Comparison of ENCODE assay signal across 43 mouse cellular contexts in genomic region chr1:170875676-170876075, GRCm38 (mm10). TPM values are rescaled to one million over a fixed set of nuclear protein-coding genes. Genes with fewer than 3 reads are reported as not detected.
"Had no signal": no experiment of that assay in that cellular context is flagged by ENCODE, and none has a peak within 500 bp of the region (broad histone marks: within the 10 kb centered on the region; RNA-seq: fewer than 3 reads in every experiment).

No protein-coding gene starts in this region.

- H3K9ac ChIP-seq: limb, embryonic 12.5 days; limb, embryonic 13.5 days; limb, embryonic 15.5 days; liver, embryonic 12.5 days; liver, embryonic 13.5 days; liver, embryonic 14.5 days; liver, embryonic 15.5 days; liver, postnatal 0 days; lung, embryonic 14.5 days; lung, embryonic 15.5 days; midbrain, embryonic 12.5 days; midbrain, embryonic 13.5 days; midbrain, embryonic 15.5 days; neural tube, embryonic 12.5 days; neural tube, embryonic 13.5 days had no signal

- H3K27me3 ChIP-seq: limb, embryonic 12.5 days; limb, embryonic 13.5 days; limb, embryonic 15.5 days; liver, embryonic 12.5 days; liver, embryonic 13.5 days; liver, embryonic 15.5 days; lung, embryonic 15.5 days; megakaryocyte, embryonic 14.5 days; midbrain, embryonic 12.5 days; midbrain, embryonic 13.5 days; midbrain, embryonic 15.5 days; neural tube, embryonic 12.5 days; neural tube, embryonic 13.5 days had no signal

- H3K9me3 ChIP-seq: limb, embryonic 10.5 days; limb, embryonic 12.5 days; limb, embryonic 13.5 days; limb, embryonic 15.5 days; liver, embryonic 12.5 days; liver, embryonic 13.5 days; liver, embryonic 15.5 days; lung, embryonic 15.5 days; megakaryocyte, embryonic 14.5 days; midbrain, embryonic 10.5 days; midbrain, embryonic 12.5 days; midbrain, embryonic 13.5 days; midbrain, embryonic 15.5 days; neural tube, embryonic 12.5 days; neural tube, embryonic 13.5 days had no signal

- H3K4me2 ChIP-seq: limb, embryonic 12.5 days; limb, embryonic 13.5 days; limb, embryonic 15.5 days; liver, embryonic 11.5 days; liver, embryonic 12.5 days; liver, embryonic 13.5 days; liver, embryonic 15.5 days; lung, embryonic 14.5 days; lung, embryonic 15.5 days; midbrain, embryonic 11.5 days; midbrain, embryonic 12.5 days; midbrain, embryonic 13.5 days; midbrain, embryonic 15.5 days; neural tube, embryonic 12.5 days; neural tube, embryonic 13.5 days had no signal

- H3K4me3 ChIP-seq: limb, embryonic 10.5 days; limb, embryonic 12.5 days; limb, embryonic 13.5 days; limb, embryonic 15.5 days; liver, embryonic 12.5 days; liver, embryonic 13.5 days; liver, embryonic 15.5 days; lung, embryonic 15.5 days; megakaryocyte, embryonic 14.5 days; midbrain, embryonic 10.5 days; midbrain, embryonic 12.5 days; midbrain, embryonic 13.5 days; midbrain, embryonic 15.5 days; myocyte; neural tube, embryonic 12.5 days; neural tube, embryonic 13.5 days had no signal

- H3K4me1 ChIP-seq: limb, embryonic 10.5 days; limb, embryonic 12.5 days; limb, embryonic 13.5 days; limb, embryonic 15.5 days; lung, embryonic 15.5 days; midbrain, embryonic 10.5 days; midbrain, embryonic 12.5 days; midbrain, embryonic 13.5 days; midbrain, embryonic 15.5 days; neural tube, embryonic 12.5 days; neural tube, embryonic 13.5 days had no signal

- H3K27ac ChIP-seq: limb, embryonic 10.5 days; limb, embryonic 12.5 days; limb, embryonic 13.5 days; limb, embryonic 15.5 days; liver, embryonic 12.5 days; liver, embryonic 13.5 days; liver, embryonic 14.5 days; liver, embryonic 15.5 days; lung, embryonic 15.5 days; macrophage; midbrain, embryonic 10.5 days; midbrain, embryonic 12.5 days; midbrain, embryonic 13.5 days; midbrain, embryonic 15.5 days; neural tube, embryonic 12.5 days; neural tube, embryonic 13.5 days had no signal

- DNase-seq: left cerebral cortex, postnatal 4 days; liver; liver, embryonic 13.5 days; liver, postnatal 0 days; lung, adult 18-20 months; lung, adult 2 months; lung, embryonic 14.5 days; lung, postnatal 10 days; lung, postnatal 14 days; lung, postnatal 36 days; lung, postnatal 4 days; midbrain, embryonic 14.5 days had no signal

- ATAC-seq: liver, embryonic 12.5 days; liver, postnatal 0 days; lung, postnatal 0 days; midbrain, embryonic 13.5 days; midbrain, embryonic 15.5 days; midbrain, embryonic 16.5 days had no signal

RNA-seq across cellular contexts. Expression of gene Gm26620, which starts 9.2 kb away (rescaled TPM):
- total RNA-seq: megakaryocyte, adult 5-6 weeks; monocyte, adult 5-6 weeks had no signal
- polyA plus RNA-seq: limb, embryonic 11.5 days; liver, embryonic 11.5 days; lung, embryonic 14.5 days; midbrain, embryonic 12.5 days had no signal

RNA-seq across cellular contexts. Expression of gene Fcrlb, which starts 37.1 kb away (rescaled TPM):
- total RNA-seq: left cerebral cortex, postnatal 4 days; megakaryocyte progenitor cell, adult 5-6 weeks; megakaryocyte, adult 5-6 weeks; monocyte, adult 5-6 weeks had no signal
- polyA plus RNA-seq: limb, embryonic 10.5 days; limb, embryonic 11.5 days; limb, embryonic 12.5 days; liver, embryonic 11.5 days; liver, embryonic 13.5 days; lung, embryonic 14.5 days; lung, embryonic 15.5 days; lung, embryonic 16.5 days; macrophage; midbrain, embryonic 10.5 days; midbrain, embryonic 11.5 days had no signal

RNA-seq across cellular contexts. Expression of gene Fcrla, which starts 51.7 kb away (rescaled TPM):
- total RNA-seq: left cerebral cortex, postnatal 14 days; left cerebral cortex, postnatal 25 days; left cerebral cortex, postnatal 36 days; left cerebral cortex, postnatal 4 days; megakaryocyte progenitor cell, adult 5-6 weeks; midbrain, postnatal 0 days had no signal
- polyA plus RNA-seq: limb, embryonic 10.5 days; limb, embryonic 11.5 days; limb, embryonic 12.5 days; limb, embryonic 13.5 days; lung, embryonic 14.5 days; lung, embryonic 16.5 days; midbrain, embryonic 10.5 days; midbrain, embryonic 11.5 days; midbrain, embryonic 12.5 days; midbrain, embryonic 13.5 days; midbrain, embryonic 14.5 days; midbrain, embryonic 15.5 days; midbrain, embryonic 16.5 days; midbrain, postnatal 0 days; myocyte; neural tube, embryonic 11.5 days; neural tube, embryonic 12.5 days; neural tube, embryonic 13.5 days had no signal
